Comparison of ENCODE assay signal across 8 mouse cellular contexts in genomic region chr11:21178343-21178742, GRCm38 (mm10).
DNase-seq lines count a peak whose midpoint lies in the region; ATAC-seq lines count a peak whose summit lies in the region.

No protein-coding gene starts in this region.

- no peaks in the 10 kb centered on the region for H3K27me3 ChIP-seq in hindbrain, embryonic 13.5 days
- H3K27me3 ChIP-seq in hindbrain, embryonic 11.5 days (ENCODE audit: control insufficient read depth, insufficient read depth, low read length), result no peaks in the 10 kb centered on the region
- H3K27me3 ChIP-seq in embryonic facial prominence, embryonic 14.5 days (replicated peaks; ENCODE audit: control insufficient read depth, insufficient read depth, low read length), result no peaks in the 10 kb centered on the region
- no peaks in the 10 kb centered on the region for H3K27me3 ChIP-seq in forebrain, embryonic 16.5 days (replicated peaks; ENCODE audit: control insufficient read depth, insufficient read depth, low read length)

- no peaks in the 10 kb centered on the region for H3K4me1 ChIP-seq in hindbrain, embryonic 13.5 days (replicated peaks)
- H3K4me1 ChIP-seq in hindbrain, embryonic 11.5 days (replicated peaks; ENCODE audit: control insufficient read depth, insufficient read depth, low read length), result no peaks in the 10 kb centered on the region
- 0 out of 2 replicates have a peak, but pooled peaks cover 4% of the 10 kb centered on the region for H3K4me1 ChIP-seq in embryonic facial prominence, embryonic 14.5 days (ENCODE audit: control insufficient read depth, insufficient read depth, low read length)
- no peaks in the 10 kb centered on the region for H3K4me1 ChIP-seq in forebrain, embryonic 16.5 days (replicated peaks; ENCODE audit: control insufficient read depth, insufficient read depth, low read length)

- 0 out of 2 replicates have a peak, but pooled peaks have one; percentile 17 for ATAC-seq in hindbrain, embryonic 13.5 days (ENCODE audit: low FRiP score)
- no peak for ATAC-seq in hindbrain, embryonic 11.5 days (ENCODE audit: low FRiP score)
- no peak for ATAC-seq in embryonic facial prominence, embryonic 14.5 days (ENCODE audit: low read depth)
- ATAC-seq in forebrain, embryonic 16.5 days, result no peak

- no peak overlapping the region for H3K27ac ChIP-seq in hindbrain, embryonic 13.5 days
- H3K27ac ChIP-seq in hindbrain, embryonic 11.5 days (ENCODE audit: low read depth, low read length), result no peak overlapping the region
- H3K27ac ChIP-seq in embryonic facial prominence, embryonic 14.5 days (replicated peaks; ENCODE audit: low read depth, low read length), result no peak overlapping the region
- H3K27ac ChIP-seq in forebrain, embryonic 16.5 days (ENCODE audit: low read length), result no peak overlapping the region

- H3K36me3 ChIP-seq in hindbrain, embryonic 13.5 days, result no peaks in the 10 kb centered on the region
- no peaks in the 10 kb centered on the region for H3K36me3 ChIP-seq in hindbrain, embryonic 11.5 days (ENCODE audit: control insufficient read depth, insufficient read depth, low read length)
- no peaks in the 10 kb centered on the region for H3K36me3 ChIP-seq in embryonic facial prominence, embryonic 14.5 days (ENCODE audit: control insufficient read depth, insufficient read depth, low read length)
- no peaks in the 10 kb centered on the region for H3K36me3 ChIP-seq in forebrain, embryonic 16.5 days (ENCODE audit: control insufficient read depth, insufficient read depth)

- no peak overlapping the region for H3K4me2 ChIP-seq in hindbrain, embryonic 13.5 days
- no peak overlapping the region for H3K4me2 ChIP-seq in hindbrain, embryonic 11.5 days (replicated peaks; ENCODE audit: low read depth, low read length)
- no peak overlapping the region for H3K4me2 ChIP-seq in embryonic facial prominence, embryonic 14.5 days (ENCODE audit: low read depth, low read length)
- H3K4me2 ChIP-seq in forebrain, embryonic 16.5 days (ENCODE audit: low read length), result no peak overlapping the region

- no peak overlapping the region for H3K4me3 ChIP-seq in hindbrain, embryonic 13.5 days
- H3K4me3 ChIP-seq in hindbrain, embryonic 11.5 days (ENCODE audit: low read depth, low read length), result no peak overlapping the region
- H3K4me3 ChIP-seq in embryonic facial prominence, embryonic 14.5 days (ENCODE audit: low read depth, low read length), result no peak overlapping the region
- no peak overlapping the region for H3K4me3 ChIP-seq in forebrain, embryonic 16.5 days (replicated peaks; ENCODE audit: low read length)

- no peak for DNase-seq in hindbrain, embryonic 11.5 days (ENCODE audit: low spot score)
- DNase-seq in B cell, adult 2 months, result peak; percentile 66 to 69
- peak; percentile 50 for DNase-seq in ZHBTc4 (ENCODE audit: low read depth, low spot score)
- DNase-seq in embryonic facial prominence, embryonic 14.5 days (ENCODE audit: low spot score), result peak; percentile 69
- DNase-seq in layer of hippocampus, adult 11-12 months (ENCODE audit: low spot score), result peak; percentile 62
- DNase-seq in natural killer cell, adult 2 months (ENCODE audit: low spot score in 2 of 2), result peak; percentile 60 to 73

- no peaks in the 10 kb centered on the region for H3K9me3 ChIP-seq in hindbrain, embryonic 13.5 days
- H3K9me3 ChIP-seq in hindbrain, embryonic 11.5 days (ENCODE audit: control insufficient read depth, low read length), result no peaks in the 10 kb centered on the region
- H3K9me3 ChIP-seq in embryonic facial prominence, embryonic 14.5 days (ENCODE audit: control insufficient read depth, low read length), result no peaks in the 10 kb centered on the region
- no peaks in the 10 kb centered on the region for H3K9me3 ChIP-seq in forebrain, embryonic 16.5 days (ENCODE audit: control insufficient read depth, low read length)

- no peak overlapping the region for H3K9ac ChIP-seq in hindbrain, embryonic 13.5 days
- no peak overlapping the region for H3K9ac ChIP-seq in hindbrain, embryonic 11.5 days (ENCODE audit: low read depth, low read length)
- no peak overlapping the region for H3K9ac ChIP-seq in embryonic facial prominence, embryonic 14.5 days (ENCODE audit: low read depth, low read length)
- H3K9ac ChIP-seq in forebrain, embryonic 16.5 days (replicated peaks; ENCODE audit: low read depth, low read length), result no peak overlapping the region

- WGBS in hindbrain, embryonic 13.5 days, result 65% methylated on average over 4 of the region's 4 CpGs
- 68% methylated on average over 4 of the region's 4 CpGs for WGBS in hindbrain, embryonic 11.5 days
- 47% methylated on average over 4 of the region's 4 CpGs for WGBS in embryonic facial prominence, embryonic 14.5 days
- WGBS in forebrain, embryonic 16.5 days, result 63% methylated on average over 4 of the region's 4 CpGs
